Mouse (Mus musculus) B cell, adult (primary cell): Measurements from ENCODE around the gene Gm10645. TPM values are rescaled to one million over a fixed set of nuclear protein-coding genes. Genes with fewer than 3 reads are reported as not detected.

Source experiments
- total RNA-seq: library from RNA; stranded (reverse); gene quantifications from 4 replicates; pipeline ENCODE4 v1.2.4, GENCODE M21; 2023; ENCODE audit not compliant: inconsistent age

The Gm10645 gene
- total RNA-seq, result 0.48 to 1.7 TPM (median 1.0 TPM) in 3 of 4 replicates, not detected in the other

DNA sequence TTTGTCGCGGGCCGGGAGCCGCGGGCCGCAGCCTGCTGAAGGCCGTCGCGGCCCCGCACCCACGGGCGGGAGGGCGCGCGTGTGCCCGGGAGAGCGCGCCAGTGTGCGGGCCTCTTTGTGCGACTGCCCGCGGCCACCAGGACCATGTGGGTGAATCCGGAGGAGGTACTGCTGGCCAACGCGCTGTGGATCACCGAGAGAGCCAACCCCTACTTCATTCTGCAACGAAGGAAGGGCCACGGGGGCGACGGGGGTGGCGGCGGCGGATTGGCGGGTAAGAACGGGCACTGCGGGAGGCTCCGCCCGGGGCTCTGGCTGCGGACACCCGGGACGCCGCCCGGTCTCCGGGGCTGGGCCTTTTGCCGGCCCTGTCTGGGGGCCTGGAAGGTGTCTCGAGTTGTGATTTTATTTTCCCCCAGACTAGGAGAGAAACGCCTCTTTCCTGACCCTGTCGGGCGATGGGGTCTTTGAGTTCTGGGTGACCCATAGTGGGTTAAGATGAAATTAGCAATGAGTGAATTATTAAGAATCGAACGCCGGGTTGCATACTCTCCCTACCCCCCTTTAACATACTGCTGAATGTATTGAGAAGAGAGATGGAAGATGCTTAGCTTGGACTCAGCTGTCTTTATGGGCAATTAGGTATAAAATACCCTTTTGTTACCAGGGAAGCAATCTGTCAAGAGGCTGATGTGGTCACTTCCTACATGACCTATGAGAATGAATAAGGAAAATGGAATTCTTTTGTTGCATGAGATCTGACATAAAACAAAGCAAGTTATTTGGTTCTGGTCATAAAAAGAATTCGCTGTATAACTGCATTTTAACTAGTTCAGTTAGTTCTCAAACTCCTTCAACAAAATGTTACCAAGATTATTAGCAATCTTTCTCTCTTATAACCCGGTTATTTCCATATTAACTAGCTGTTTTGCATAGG is at the start of gene Gm10645:
Gm10645 (minus strand) TSS at position 240 of the 937 bp plus-strand sequence.

DNA sequence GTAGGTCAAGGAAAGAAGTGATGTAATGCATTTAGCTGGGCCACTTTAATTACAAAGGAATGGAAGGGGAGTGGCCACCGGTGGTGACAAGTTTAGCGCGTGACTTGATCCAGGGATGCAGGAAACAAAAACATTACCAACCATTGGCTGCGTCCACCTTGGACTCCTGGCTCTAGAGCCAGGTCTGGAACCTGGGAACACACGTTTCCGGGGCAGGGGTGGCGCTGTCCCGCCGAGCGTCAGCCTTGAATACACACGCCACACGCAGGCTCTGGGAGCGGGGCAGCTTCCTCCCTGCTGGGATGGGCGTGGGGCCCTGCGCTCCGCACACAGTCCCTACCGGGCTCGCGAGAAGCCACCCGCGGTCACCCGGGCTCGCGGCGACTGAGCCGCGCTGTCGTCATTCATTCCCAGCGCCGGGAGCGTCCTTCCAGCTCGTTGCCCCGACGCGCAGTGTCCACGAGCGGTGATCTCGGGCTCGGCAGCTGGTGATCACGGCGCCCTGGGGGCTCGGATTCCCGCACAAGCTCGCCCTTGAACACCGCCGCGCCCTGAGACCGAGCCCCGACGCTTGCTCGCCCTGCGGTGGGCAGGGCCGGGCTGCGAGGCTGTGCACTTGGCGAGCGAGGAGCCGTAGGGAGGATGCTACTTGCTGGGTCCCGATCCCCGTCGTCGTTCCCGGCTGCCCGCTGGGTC is 587 bp downstream of the Gm10645 start, which contains the start of gene Tbc1d9:
Tbc1d9 (plus strand) TSS at position 118 of the 696 bp plus-strand sequence.

Other genes starting within 250 kb of the Gm10645 start
- 7.1 to 9.1 TPM (median 7.6 TPM) in 4 replicates for gene Tbc1d9, start 818 bp downstream of the Gm10645 start, total RNA-seq
- gene Ucp1, start 124.2 kb upstream of the Gm10645 start, total RNA-seq, result not detected in 4 replicates
- 10.8 to 16.8 TPM (median 13.8 TPM) in 4 replicates for gene Elmod2, start 166.3 kb upstream of the Gm10645 start, total RNA-seq
- gene Mgat4d, start 182.3 kb upstream of the Gm10645 start, total RNA-seq, result not detected in 4 replicates
- not detected in 4 replicates for gene Clgn, start 223.7 kb upstream of the Gm10645 start, total RNA-seq